Mouse (Mus musculus) heart, postnatal 25 days (tissue): ENCODE data around the gene Pram1. TPM values are rescaled to one million over a fixed set of nuclear protein-coding genes. Genes with fewer than 3 reads are reported as not detected.
A peak's percentile ranks its signal among the peaks of the same experiment; 100 is the strongest.
"Not testable (repeated sequence)": the region's sequence is repeated elsewhere in the genome, so short reads cannot be mapped to it uniquely, and the experiment has no call there.

Source experiments
- DNase-seq: peaks from one replicate; pipeline ENCODE4 v3.0.0; 2022; ENCODE audit warnings: low spot score
- intact Hi-C: fragments of 180-260 bp; cut with DNase I; formaldehyde crosslinking; loops from one replicate; pipeline ENCODE4 v1.15.1; 2025
- total RNA-seq, 2 experiments: library from RNA; stranded (reverse); gene quantifications; 2 replicates each; pipeline ENCODE4 v1.2.3; 2021

Gene Pram1
- total RNA-seq: under 1 TPM in 1 of 2 experiments, not detected in 1; 0.34 TPM

GRCm38 (mm10) chr17:33637516-33638276 lies at the start of gene Pram1:
Gene Pram1, plus strand, starts transcription at chr17:33638056.
- intact Hi-C loops: no loop called here
- DNase-seq: no peak

GRCm38 (mm10) chr17:33597271-33597670 lies 40.6 kb upstream of the Pram1 start:
- intact Hi-C loops: no loop called here
- no peak for DNase-seq

- intact Hi-C loops: no loop called here
- DNase-seq: no peak
These were observed 39.4 kb upstream of the Pram1 start for GRCm38 (mm10) chr17:33598506-33598905.

GRCm38 (mm10) chr17:33599836-33600475 lies 37.9 kb upstream of the Pram1 start:
- DNase-seq: no peak
- intact Hi-C loops: no loop called here

- DNase-seq: no peak
- intact Hi-C loops: no loop called here
These were observed 37.0 kb upstream of the Pram1 start for GRCm38 (mm10) chr17:33600831-33601230.

- DNase-seq: no peak
- intact Hi-C loops: no loop called here
These were observed 35.9 kb upstream of the Pram1 start for GRCm38 (mm10) chr17:33601947-33602346.

- DNase-seq: no peak
- intact Hi-C loops: no loop called here
These were observed 30.6 kb upstream of the Pram1 start for GRCm38 (mm10) chr17:33607273-33607672.

- DNase-seq: no peak
- intact Hi-C loops: no loop called here
These were observed 27.3 kb upstream of the Pram1 start for GRCm38 (mm10) chr17:33610548-33610947.

- intact Hi-C loops, DNase-seq: not testable (repeated sequence)
These were observed 24.1 kb upstream of the Pram1 start for GRCm38 (mm10) chr17:33613726-33614125.

GRCm38 (mm10) chr17:33627281-33627680 lies 10.6 kb upstream of the Pram1 start:
- DNase-seq: no peak
- intact Hi-C loops: no loop called here

- DNase-seq: peak; percentile 81
- intact Hi-C loops: no loop called here
These were observed 9.0 kb upstream of the Pram1 start, which contains the start of gene Zfp414 for GRCm38 (mm10) chr17:33628621-33629486. Gene Zfp414, plus strand, starts transcription at chr17:33629090.

GRCm38 (mm10) chr17:33629487-33630125 lies 8.2 kb upstream of the Pram1 start:
- intact Hi-C loops: no loop called here
- DNase-seq: no peak

- DNase-seq: no peak
- intact Hi-C loops: no loop called here
These were observed 7.5 kb upstream of the Pram1 start for GRCm38 (mm10) chr17:33630171-33630895.

- no peak for DNase-seq
- intact Hi-C loops: no loop called here
These were observed 6.6 kb upstream of the Pram1 start for GRCm38 (mm10) chr17:33631236-33631635.

GRCm38 (mm10) chr17:33631796-33632195 lies 6.1 kb upstream of the Pram1 start:
- no peak for DNase-seq
- intact Hi-C loops: no loop called here

- DNase-seq: no peak
- intact Hi-C loops: no loop called here
These were observed 818 bp upstream of the Pram1 start for GRCm38 (mm10) chr17:33637038-33637437.

- intact Hi-C loops: no loop called here
- DNase-seq: no peak
These were observed 1.9 kb downstream of the Pram1 start for GRCm38 (mm10) chr17:33639743-33640142.

GRCm38 (mm10) chr17:33644068-33644467 lies 6.2 kb downstream of the Pram1 start:
- intact Hi-C loops: no loop called here

GRCm38 (mm10) chr17:33645073-33645472 lies 7.2 kb downstream of the Pram1 start:
- DNase-seq: no peak
- intact Hi-C loops: no loop called here

More at GRCm38 (mm10) chr17:33644068-33644467, 6.2 kb downstream of the Pram1 start:
- no peak for DNase-seq
